Mouse (Mus musculus) intestine, embryonic 15.5 days (tissue): Measurements from ENCODE around the gene Ccdc155. TPM values are rescaled to one million over a fixed set of nuclear protein-coding genes. Genes with fewer than 3 reads are reported as not detected.

Experiments used
- ATAC-seq: fragments of 200-750 bp; cut with Nextera tagmentation; 2 replicates; pipeline ENCODE4 v1.8.0; 2017; ENCODE audit warnings: moderate TSS enrichment, moderate library complexity
- H3K27ac ChIP-seq: fragments of 300-500 bp; sonication (generic); 2 replicates; pipeline ENCODE4 v1.5.1; 2015; ENCODE audit warnings: mild to moderate bottlenecking, inconsistent platforms
- H3K27me3 ChIP-seq: fragments of 300-500 bp; sonication (generic); replicated peaks from 2 replicates; pipeline ENCODE4 v1.6.1; 2015; ENCODE audit warnings: inconsistent platforms
- H3K36me3 ChIP-seq: fragments of 300-500 bp; sonication (generic); 2 replicates; pipeline ENCODE4 v1.6.1; 2015; ENCODE audit warnings: inconsistent platforms
- H3K4me1 ChIP-seq: fragments of 300-500 bp; sonication (generic); replicated peaks from 2 replicates; pipeline ENCODE4 v1.6.1; 2015; ENCODE audit warnings: inconsistent platforms
- H3K4me2 ChIP-seq: fragments of 300-500 bp; sonication (generic); replicated peaks from 2 replicates; pipeline ENCODE4 v1.6.1; 2015; ENCODE audit warnings: mild to moderate bottlenecking, inconsistent platforms
- H3K4me3 ChIP-seq: fragments of 300-500 bp; sonication (generic); replicated peaks from 2 replicates; pipeline ENCODE4 v1.5.1; 2015; ENCODE audit warnings: inconsistent platforms
- H3K9ac ChIP-seq: fragments of 300-500 bp; sonication (generic); 2 replicates; pipeline ENCODE4 v1.6.1; 2015; ENCODE audit warnings: inconsistent platforms
- H3K9me3 ChIP-seq: fragments of 300-500 bp; sonication (generic); 2 replicates; pipeline ENCODE4 v1.6.1; 2016; ENCODE audit warnings: inconsistent platforms
- WGBS: fragments of 180-500 bp; shearing (Covaris S2); methylation state at CpG from one replicate; pipeline ENCODE4 v1.1.7; 2015; 5-methylcytosine and 5-hydroxymethylcytosine counted together
- polyA plus RNA-seq: library from polyadenylated mRNA; unstranded; fragments of >200 nt; fragmentation: Nextera tagmentation; extraction: Ambion mirVana; gene quantifications from 2 replicates; pipeline ENCODE4 v1.2.1, GENCODE M21; 2015

Gene Ccdc155
- 0.61 and 0.69 TPM in 2 replicates for polyA plus RNA-seq

DNA sequence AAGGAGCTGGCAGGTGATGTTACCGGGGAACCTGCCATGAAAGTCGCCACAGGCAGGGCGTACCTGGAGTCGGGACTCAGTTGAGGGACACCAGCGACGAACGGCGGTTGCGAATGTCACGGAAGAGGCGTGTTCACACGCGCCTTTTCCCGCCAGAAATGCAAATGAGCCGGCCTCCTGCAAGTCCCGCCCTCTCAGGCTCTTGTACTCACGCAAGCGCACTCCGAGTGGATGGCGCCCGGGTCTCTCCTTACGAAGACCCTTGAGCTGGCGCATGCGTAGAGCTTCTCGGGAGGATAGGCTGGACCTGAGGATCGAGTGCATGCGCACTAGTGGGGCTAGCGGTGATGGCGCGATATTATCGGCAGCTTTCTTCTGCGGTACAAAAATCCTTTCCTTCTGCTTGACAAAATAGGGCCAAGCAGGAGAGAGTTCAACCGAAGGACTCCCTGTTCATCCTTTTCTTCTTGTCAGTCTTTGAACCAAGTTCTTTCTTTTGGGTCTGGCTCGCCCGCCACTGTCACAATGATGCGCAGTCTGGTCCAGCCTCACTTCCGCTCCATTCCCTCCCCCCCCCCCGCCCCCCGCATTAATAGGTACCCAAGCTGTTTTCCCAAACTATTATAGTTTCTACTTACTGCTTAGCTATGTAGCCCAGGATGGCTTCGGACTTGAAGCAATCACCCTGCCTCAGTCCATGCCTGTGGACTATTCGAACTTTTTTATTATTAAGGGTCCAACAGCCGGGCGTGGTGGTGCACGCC, at the start of gene Ccdc155:
Gene Ccdc155, minus strand, starts transcription at position 513 of the 764 bp plus-strand sequence.
- no peaks in the 10 kb centered on the region for H3K4me1 ChIP-seq
- no peaks in the 10 kb centered on the region for H3K9me3 ChIP-seq
- peak within 1 kb of the TSS; percentile 28 for H3K9ac ChIP-seq
- H3K4me3 ChIP-seq, result peak within 1 kb of the TSS; percentile 43
- peak; percentile 95 for ATAC-seq
- 8% methylated on average over 44 of the region's 44 CpGs for WGBS
- H3K27me3 ChIP-seq, result 0 out of 2 replicates have a peak, but pooled peaks cover 6% of the 10 kb centered on the region
- H3K4me2 ChIP-seq, result peak within 1 kb of the TSS; percentile 68
- H3K36me3 ChIP-seq, result no peaks in the 10 kb centered on the region
- no peak within 1 kb of the TSS for H3K27ac ChIP-seq

DNA sequence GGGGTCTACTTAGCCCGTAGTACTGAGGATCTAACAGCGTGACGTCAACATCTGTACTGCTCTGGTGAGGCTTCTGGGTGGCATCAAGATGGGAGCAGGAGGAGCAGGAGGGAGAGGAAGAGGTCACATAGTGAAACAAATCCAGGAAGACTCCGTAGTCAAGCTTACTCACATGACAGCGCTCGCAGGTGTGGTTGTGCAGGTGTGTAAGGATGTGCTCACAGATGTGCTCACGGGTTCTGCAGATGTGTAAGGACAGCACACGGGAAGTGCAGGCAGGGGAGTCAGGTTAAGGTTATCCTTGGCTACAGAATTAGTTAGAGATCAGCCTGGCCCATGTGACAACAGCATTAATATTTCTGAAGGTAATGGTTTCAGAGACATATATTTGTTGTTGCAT, 49.1 kb upstream of the Ccdc155 start:
- 78% methylated on average over 8 of the region's 8 CpGs for WGBS
- no peak overlapping the region for H3K9ac ChIP-seq
- no peaks in the 10 kb centered on the region for H3K27me3 ChIP-seq
- no peak overlapping the region for H3K27ac ChIP-seq
- H3K4me1 ChIP-seq, result no peaks in the 10 kb centered on the region
- no peak for ATAC-seq
- H3K4me2 ChIP-seq, result no peak overlapping the region
- H3K36me3 ChIP-seq, result no peaks in the 10 kb centered on the region
- no peak overlapping the region for H3K4me3 ChIP-seq
- H3K9me3 ChIP-seq, result no peaks in the 10 kb centered on the region

- H3K36me3 ChIP-seq, result no peaks in the 10 kb centered on the region
- H3K4me1 ChIP-seq, result no peaks in the 10 kb centered on the region
- no peak overlapping the region for H3K27ac ChIP-seq
- H3K9me3 ChIP-seq, result no peaks in the 10 kb centered on the region
- no peak for ATAC-seq
- H3K27me3 ChIP-seq, result no peaks in the 10 kb centered on the region
- H3K4me3 ChIP-seq, result no peak overlapping the region
- 45% methylated on average over 3 of the region's 3 CpGs for WGBS
- no peak overlapping the region for H3K4me2 ChIP-seq
- H3K9ac ChIP-seq, result no peak overlapping the region
Observed at GRCm38 (mm10) chr7:45247666-45248065, 43.0 kb upstream of the Ccdc155 start.

- H3K27me3 ChIP-seq, result peaks cover 5% of the 10 kb centered on the region
- no peak overlapping the region for H3K4me3 ChIP-seq
- H3K9ac ChIP-seq, result no peak overlapping the region
- no peak overlapping the region for H3K27ac ChIP-seq
- H3K9me3 ChIP-seq, result no peaks in the 10 kb centered on the region
- no peaks in the 10 kb centered on the region for H3K36me3 ChIP-seq
- peak overlapping the region; percentile 52 for H3K4me2 ChIP-seq
- no peak for ATAC-seq
- H3K4me1 ChIP-seq, result peaks cover 7% of the 10 kb centered on the region; the same call in 1 of the 2 replicates
- 81% methylated on average over 6 of the region's 6 CpGs for WGBS
Observed at GRCm38 (mm10) chr7:45241389-45241749, 36.7 kb upstream of the Ccdc155 start.

- H3K4me3 ChIP-seq, result peak within 1 kb of the TSS; percentile 20
- peaks cover 7% of the 10 kb centered on the region; the same call in 1 of the 2 replicates for H3K4me1 ChIP-seq
- 19% methylated on average over 50 of the region's 53 CpGs for WGBS
- no peak within 1 kb of the TSS for H3K27ac ChIP-seq
- no peaks in the 10 kb centered on the region for H3K36me3 ChIP-seq
- H3K27me3 ChIP-seq, result peaks cover 5% of the 10 kb centered on the region
- no peaks in the 10 kb centered on the region for H3K9me3 ChIP-seq
- H3K4me2 ChIP-seq, result peak within 1 kb of the TSS; percentile 52
- peak; percentile 53 for ATAC-seq
- no peak within 1 kb of the TSS for H3K9ac ChIP-seq
Observed at GRCm38 (mm10) chr7:45240633-45241388, 36.1 kb upstream of the Ccdc155 start, which contains the start of gene Slc6a16. Gene Slc6a16, plus strand, starts transcription at chr7:45241085.

DNA sequence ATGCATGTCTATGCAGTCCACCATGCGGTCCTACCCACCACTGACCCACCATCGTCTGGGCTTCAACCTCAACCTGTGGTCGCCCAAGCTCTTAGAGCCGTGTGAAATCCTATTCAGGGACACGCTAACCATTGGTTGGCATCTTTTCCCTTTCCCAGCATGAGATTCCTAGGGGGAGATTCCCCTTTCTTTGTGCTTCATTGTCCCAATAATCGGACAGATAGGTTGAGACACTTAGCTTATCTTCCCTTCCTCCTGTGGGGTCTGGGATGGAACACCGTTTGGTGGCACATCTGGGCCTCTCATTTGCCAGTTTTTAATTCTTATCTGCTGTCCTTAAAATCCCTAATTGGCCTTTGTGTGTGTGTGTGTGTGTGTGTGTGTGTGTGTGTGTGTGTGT, 35.4 kb upstream of the Ccdc155 start:
- 88% methylated on average over 7 of the region's 7 CpGs for WGBS
- H3K27me3 ChIP-seq, result peaks cover 5% of the 10 kb centered on the region
- no peak overlapping the region for H3K4me2 ChIP-seq
- H3K36me3 ChIP-seq, result no peaks in the 10 kb centered on the region
- H3K9ac ChIP-seq, result no peak overlapping the region
- no peak overlapping the region for H3K27ac ChIP-seq
- ATAC-seq, result no peak
- H3K4me1 ChIP-seq, result peaks cover 12% of the 10 kb centered on the region
- no peaks in the 10 kb centered on the region for H3K9me3 ChIP-seq
- H3K4me3 ChIP-seq, result no peak overlapping the region

DNA sequence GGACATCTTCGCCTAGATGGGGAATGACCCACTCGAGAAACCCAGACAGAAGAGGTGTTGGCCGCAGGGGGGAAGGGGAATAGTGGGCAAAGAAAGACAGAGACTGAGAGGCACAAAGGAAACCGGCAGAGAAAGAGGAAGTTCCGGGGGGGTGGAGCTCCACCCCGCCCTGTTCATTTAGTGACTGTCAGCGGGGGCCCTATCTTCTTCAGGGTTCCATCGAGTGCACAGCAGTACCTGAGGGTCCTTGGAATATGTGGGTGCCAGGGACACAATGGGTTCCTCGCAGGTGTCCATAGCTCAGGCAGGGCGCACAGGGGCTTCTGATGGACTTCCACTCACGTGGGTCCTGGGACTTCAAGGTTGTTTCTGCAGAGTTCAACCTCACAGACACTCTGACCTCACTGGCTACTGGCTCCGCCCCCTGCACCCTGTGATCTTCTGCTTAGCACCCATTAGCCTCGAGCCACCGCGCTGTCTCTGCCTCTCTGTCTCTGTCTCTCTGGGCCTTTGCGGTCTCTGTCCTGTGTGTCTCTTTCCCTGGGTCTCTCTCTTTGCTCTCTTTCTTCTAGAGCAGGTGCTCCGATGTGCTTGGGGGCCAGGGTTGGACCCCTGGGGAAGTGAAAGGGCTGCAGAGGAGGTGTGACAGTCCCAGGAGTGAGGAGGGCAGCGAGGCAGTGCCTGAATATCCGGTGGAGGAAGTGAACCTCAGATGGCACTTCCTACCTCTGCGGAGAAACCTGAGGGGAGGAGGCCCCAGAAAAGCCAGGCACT, 34.2 kb upstream of the Ccdc155 start, which contains the start of gene Cd37:
Gene Cd37, minus strand, starts transcription at position 393 of the 774 bp plus-strand sequence.
- Histone ChIP-seq H3K27me3 (peaks cover 5% of the 10 kb centered on the region), H3K4me3 (no peak within 1 kb of the TSS), H3K9me3 (no peaks in the 10 kb centered on the region), H3K4me1 (peaks cover 24% of the 10 kb centered on the region), H3K9ac (0 out of 2 replicates have a peak within 1 kb of the TSS, but pooled peaks have one; percentile 5), H3K4me2 (peak within 1 kb of the TSS; percentile 33), H3K36me3 (no peaks in the 10 kb centered on the region), H3K27ac (no peak within 1 kb of the TSS)
- no peak for ATAC-seq
- WGBS, result 39% methylated on average over 20 of the region's 20 CpGs

DNA sequence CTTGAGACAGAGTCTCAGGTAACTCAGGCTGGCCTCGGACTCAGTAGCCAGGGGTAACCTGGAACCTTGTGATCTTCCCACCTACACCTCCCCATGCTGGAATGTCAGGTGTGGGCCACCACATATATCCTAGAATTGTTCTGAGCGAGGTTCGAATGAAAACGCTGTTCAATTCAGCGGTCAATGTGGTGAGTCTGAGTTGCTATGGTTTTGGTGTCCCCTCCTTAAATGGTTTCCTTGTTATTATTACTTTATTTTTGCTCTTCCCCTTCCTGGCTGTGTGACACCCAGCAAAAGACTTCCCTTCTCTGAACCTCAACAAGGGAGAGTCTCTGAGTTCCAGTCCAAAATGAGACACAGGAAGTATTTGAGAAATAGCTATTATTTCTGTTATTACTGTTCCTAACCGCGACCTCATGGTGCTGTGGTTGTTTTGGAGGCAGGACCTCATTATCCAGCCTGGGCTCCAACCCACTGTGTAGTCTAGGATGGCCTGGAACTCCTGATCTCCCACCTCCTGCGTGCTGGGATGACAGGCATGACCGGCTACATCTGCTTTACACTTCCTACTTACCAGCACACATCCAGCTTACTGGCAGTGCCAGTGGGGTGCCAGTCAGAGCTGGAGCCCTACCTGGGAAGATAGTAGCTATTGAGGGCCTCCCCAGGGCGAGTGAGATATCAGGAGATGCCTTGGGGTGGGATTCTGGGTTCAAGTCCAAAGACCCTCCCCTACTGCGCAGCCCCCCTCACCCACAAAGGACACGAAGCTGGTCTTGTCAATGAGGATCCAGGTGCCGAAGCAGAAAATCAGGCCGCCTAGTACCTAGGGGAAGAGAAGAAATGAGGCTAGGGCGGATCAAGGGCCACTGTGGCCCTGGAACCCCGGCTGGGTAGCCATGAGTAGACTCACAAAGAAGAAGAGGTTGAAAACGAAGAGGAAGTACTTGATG, 33.3 kb upstream of the Ccdc155 start:
- ATAC-seq, result no peak
- 73% methylated on average over 17 of the region's 17 CpGs for WGBS

DNA sequence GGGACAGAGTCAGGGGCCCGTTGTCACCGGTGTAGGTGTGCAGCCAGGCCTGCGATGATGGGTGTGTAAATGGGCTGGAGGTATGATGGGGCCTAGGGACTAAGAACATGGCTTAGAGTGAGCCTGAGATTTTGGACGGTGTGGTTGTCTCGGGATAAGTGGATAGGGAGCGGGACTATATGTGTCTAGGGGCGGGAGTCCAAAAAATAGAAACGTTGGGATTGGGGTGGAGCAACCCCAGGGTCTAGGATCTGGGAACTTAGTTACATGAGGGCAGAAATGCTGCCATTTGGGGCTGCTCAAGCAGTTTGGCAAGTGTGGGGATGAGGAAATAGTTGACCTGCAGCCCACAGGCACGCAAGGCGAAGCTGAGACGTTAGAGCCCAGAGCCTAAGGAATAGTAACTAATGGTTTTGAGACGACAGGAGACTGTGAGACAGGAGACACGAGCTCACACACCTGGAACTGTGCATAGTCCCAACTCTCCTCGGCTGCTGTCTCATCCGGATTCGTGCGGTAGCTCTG, 31.0 kb upstream of the Ccdc155 start:
- Histone ChIP-seq H3K9ac (0 out of 2 replicates have a peak overlapping the region, but pooled peaks have one; percentile 30), H3K4me3 (peak overlapping the region; percentile 15; the same call in 1 of the 2 replicates), H3K36me3 (peaks cover 5% of the 10 kb centered on the region; the same call in 1 of the 2 replicates), H3K27ac (0 out of 2 replicates have a peak overlapping the region, but pooled peaks have one; percentile 34), H3K27me3 (peaks cover 5% of the 10 kb centered on the region), H3K4me2 (peak overlapping the region; percentile 61), H3K9me3 (no peaks in the 10 kb centered on the region), H3K4me1 (peaks cover 24% of the 10 kb centered on the region)
- 38% methylated on average over 17 of the region's 17 CpGs for WGBS
- no peak; the same call in 1 of the 2 replicates for ATAC-seq

More for the DNA sequence above, 33.3 kb upstream of the Ccdc155 start:
- Histone ChIP-seq H3K27ac (no peak overlapping the region), H3K4me2 (no peak overlapping the region), H3K4me1 (peaks cover 28% of the 10 kb centered on the region), H3K9me3 (no peaks in the 10 kb centered on the region), H3K4me3 (no peak overlapping the region), H3K27me3 (peaks cover 5% of the 10 kb centered on the region), H3K9ac (0 out of 2 replicates have a peak overlapping the region, but pooled peaks have one; percentile 5), H3K36me3 (no peaks in the 10 kb centered on the region)

- Histone ChIP-seq H3K4me1 (peaks cover 21% of the 10 kb centered on the region), H3K36me3 (peaks cover 5% of the 10 kb centered on the region; the same call in 1 of the 2 replicates), H3K9ac (0 out of 2 replicates have a peak overlapping the region, but pooled peaks have one; percentile 30), H3K27ac (peak overlapping the region; percentile 34; the same call in 1 of the 2 replicates), H3K27me3 (peaks cover 5% of the 10 kb centered on the region; the same call in 1 of the 2 replicates), H3K4me3 (peak overlapping the region; percentile 15), H3K4me2 (peak overlapping the region; percentile 61), H3K9me3 (no peaks in the 10 kb centered on the region)
- WGBS, result 8% methylated on average over 21 of the region's 21 CpGs
- ATAC-seq, result peak; percentile 77
Observed at GRCm38 (mm10) chr7:45234922-45235571, 30.4 kb upstream of the Ccdc155 start.
